Mouse (Mus musculus) olfactory bulb, adult 2 months (tissue): Measurements from ENCODE around the gene Pcsk5.

Experiments used
- CTCF ChIP-seq: fragments of 200-500 bp; IDR thresholded peaks from 2 replicates; pipeline ENCODE4 v1.5.1; 2012; ENCODE audit warnings: low read depth, mild to moderate bottlenecking, low read length, moderate library complexity; ENCODE audit not compliant: insufficient read depth
- POLR2A ChIP-seq: fragments of 200-500 bp; IDR thresholded peaks from 2 replicates; pipeline ENCODE4 v1.6.1; 2012; ENCODE audit warnings: mild to moderate bottlenecking, low read depth, low read length, moderate library complexity; ENCODE audit not compliant: insufficient read depth

- TF ChIP-seq CTCF, result no peak
- TF ChIP-seq POLR2A, result no peak
These were observed 9.0 kb downstream of the Pcsk5 start for GRCm38 (mm10) chr19:17828414-17828813.
